Mouse (Mus musculus) MN1 (cell line): Measurements from ENCODE around the gene Dock6.
A peak's percentile ranks its signal among the peaks of the same experiment; 100 is the strongest.
"Not testable (repeated sequence)": the region's sequence is repeated elsewhere in the genome, so short reads cannot be mapped to it uniquely, and the experiment has no call there.

Experiments
- DNase-seq: peaks from one replicate; pipeline ENCODE4 v3.0.0-alpha.2; 2016; ENCODE audit warnings: low spot score

The Dock6 gene

GRCm38 (mm10) chr9:21808561-21808960 lies 43.9 kb downstream of the Dock6 start:
- no peak for DNase-seq

DNA sequence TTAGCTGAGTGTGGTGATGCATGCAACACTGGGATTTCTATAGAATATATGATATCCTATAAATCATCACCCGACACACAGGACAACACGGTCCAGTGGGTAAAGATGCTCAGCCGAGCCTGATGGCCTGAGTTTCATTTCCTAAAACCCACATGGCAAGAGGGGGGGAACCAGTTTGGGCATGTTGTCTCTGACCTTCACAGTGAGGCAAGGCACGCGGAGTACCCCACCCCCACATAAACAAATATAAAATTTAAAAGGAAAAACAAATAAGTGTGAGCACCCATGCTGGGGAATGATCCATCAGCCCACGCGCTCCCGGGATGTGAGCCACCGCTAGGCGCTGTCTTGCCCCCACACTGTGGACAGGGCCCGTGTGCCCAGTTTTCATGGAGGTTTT lies 45.5 kb downstream of the Dock6 start:
- DNase-seq: no peak

DNA sequence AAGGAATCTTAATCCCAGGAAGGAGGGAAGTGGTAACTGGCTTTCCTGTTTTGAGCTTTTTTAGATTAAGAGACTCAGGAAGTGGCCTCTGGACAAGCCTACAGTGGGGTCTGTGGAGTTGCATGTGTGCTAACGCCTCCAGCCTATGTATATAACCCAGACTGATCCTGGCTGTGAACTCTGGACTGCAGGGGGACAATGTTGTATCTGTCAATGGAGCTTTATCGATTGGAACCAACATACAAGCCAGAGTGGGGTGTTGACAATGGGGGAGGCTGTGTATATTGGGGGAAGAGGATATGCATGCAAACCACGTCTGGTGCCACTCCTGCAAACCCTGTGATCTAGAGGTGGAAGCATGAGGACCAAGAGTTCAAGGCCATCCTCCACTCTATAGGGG lies 46.1 kb downstream of the Dock6 start:
- DNase-seq: no peak

DNA sequence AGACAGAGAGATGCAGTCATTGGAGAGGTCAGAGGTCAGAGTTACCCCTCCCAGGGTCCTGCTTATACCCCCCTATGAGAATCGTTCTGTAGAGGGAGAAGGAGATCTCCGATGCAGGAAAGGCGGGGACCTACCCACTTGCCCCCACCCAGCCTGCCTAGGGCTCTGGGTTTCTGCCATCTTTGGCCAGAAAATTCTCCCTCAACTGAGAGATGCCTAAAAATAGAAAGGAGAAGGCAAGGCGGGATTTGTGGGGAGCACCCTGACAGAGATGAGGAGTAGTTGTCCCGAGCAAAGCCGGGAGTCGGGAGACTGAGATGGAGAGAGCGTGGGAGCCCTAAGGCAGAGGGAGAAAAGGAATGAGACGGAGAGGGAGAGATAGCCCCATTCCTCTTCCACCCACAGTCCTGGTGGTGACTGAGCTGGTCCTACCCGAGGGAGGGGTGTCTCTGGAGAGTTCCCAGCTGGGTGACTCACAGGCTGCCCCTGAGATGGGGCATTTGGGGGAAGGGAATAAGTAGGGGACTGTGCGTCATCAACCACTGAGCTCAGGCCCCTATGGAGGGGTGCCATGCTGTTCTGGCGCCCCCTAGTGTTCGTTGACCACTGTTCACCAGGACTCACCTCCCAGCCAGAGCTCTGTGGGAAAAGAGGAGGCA lies 48.3 kb downstream of the Dock6 start:
- DNase-seq: peak; percentile 86

GRCm38 (mm10) chr9:21801591-21801990 lies 50.8 kb downstream of the Dock6 start:
- no peak for DNase-seq

DNA sequence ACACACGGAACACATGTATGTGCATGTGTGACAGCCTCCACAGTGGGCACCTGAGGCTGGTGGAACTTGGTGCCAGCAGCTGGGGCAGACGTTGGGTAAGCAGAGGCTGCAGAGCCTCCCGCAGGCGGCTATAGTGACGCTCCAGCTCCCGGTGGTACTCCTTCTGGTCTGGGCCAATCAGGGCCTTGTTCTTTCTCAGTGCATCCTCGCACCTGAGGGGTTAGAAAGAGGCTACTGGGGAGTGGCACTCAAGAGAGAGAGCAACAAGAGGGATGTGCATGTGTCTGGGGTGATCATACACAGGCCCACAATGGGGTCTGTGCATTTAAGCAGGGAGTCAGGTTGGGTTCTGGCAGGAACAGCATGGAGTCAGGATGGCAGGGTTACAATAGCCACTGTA lies 51.3 kb downstream of the Dock6 start:
- DNase-seq: no peak

- DNase-seq: no peak
Measured at GRCm38 (mm10) chr9:21799010-21799350, 53.5 kb downstream of the Dock6 start.

DNA sequence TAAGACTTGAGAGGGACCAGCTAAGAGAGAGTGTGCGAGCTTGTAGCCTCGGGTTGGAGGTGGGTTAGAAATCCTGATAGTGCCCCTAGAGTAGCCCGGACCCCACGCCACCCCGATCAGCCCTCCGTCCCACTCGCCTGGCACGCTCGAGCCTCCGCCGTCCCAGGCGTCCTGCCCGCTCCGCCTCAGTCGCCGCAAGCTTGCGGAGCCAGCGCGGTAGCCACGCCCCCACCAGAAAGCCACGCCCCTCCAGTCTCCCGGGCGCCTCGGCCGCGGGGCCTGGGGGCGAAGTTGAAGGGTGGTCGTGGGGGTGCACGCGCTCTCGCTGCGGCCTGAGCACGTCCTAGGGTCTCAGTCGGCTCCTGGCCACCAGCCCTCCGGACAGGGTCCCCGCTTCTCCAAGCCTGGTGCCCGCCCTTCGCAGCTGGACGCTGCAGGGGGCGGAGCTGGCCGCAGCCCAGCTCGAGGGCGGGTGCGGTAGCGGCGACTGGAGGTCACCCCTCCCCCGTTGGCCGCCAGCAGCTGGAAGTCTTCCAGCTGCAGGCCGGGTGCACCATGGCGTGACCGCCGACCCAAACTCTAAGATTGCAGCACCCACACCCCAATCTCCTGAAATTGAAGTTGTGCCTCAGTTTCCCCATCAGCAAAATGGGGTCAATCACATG lies 54.0 kb downstream of the Dock6 start, which contains the start of gene Kank2:
Gene Kank2 (minus strand): TSS at position 400 of the 665 bp plus-strand sequence.
- DNase-seq: peak; percentile 72

DNA sequence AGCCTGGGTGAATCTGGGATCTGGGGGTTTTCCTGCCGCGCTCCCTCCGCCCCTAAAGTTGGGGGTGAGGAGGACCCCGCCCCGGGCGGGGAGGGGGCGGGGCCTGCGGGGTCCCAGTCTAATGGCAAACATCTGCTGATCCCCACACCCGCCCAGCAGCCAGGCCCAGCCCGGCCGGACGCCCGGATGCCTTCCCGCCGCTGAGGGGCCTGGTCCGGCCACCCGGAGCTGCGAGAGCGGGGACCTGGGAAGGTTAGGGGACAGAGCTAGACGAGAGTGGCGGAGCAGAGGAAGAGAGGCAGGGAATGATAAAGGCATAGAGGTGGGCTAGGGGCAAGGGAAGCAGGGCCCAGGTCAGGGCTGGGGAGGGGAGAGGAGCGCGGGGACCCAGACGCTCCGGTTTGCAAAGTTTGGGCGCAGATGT lies 54.5 kb downstream of the Dock6 start:
- peak; percentile 30 for DNase-seq

DNA sequence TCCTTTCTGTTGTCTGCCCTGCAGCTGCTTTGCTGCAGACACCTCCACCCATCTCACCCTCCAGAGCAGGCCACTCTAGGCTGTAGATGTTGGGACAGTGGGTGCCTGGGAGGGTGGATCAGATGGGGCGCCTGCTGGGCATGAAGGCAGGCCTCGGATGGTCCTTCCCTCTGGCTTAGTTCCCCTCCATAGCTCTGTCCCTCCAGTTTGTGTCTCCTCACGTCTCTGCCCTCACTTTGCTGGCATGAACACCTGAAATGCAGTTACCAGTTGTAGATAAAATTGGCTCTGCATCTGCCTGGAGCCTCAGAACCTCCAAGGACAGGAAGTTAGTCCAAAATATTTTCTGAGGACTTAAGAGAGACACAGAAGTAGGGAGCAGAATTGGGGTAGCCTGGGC lies 55.5 kb downstream of the Dock6 start:
- no peak for DNase-seq

- peak; percentile 13 for DNase-seq
Measured at GRCm38 (mm10) chr9:21796259-21796658, 56.2 kb downstream of the Dock6 start.

DNA sequence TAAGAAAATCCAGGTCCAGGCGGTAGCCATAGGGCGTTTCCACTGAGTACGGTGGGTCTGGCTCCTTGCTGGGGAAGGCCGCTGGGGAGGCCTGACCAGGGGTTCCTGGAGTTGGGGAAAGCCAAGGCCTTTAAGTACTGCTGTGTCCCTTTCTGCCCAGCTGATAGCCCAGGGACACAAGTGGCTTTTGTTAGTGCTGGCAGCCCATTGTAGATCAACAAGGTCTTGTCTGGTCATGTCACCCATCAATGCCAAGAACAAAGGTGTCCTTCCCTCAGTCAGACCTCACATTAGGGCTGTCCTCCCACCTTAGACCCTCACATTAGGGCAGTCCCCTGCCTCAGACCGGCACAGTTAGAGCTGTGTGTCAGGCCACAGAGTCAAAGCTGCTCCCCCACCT lies 56.9 kb downstream of the Dock6 start:
- no peak for DNase-seq

- no peak for DNase-seq
Measured at GRCm38 (mm10) chr9:21794925-21795324, 57.5 kb downstream of the Dock6 start.

- no peak for DNase-seq
Measured at GRCm38 (mm10) chr9:21794344-21794834, 58.0 kb downstream of the Dock6 start.

GRCm38 (mm10) chr9:21793507-21793906 lies 58.9 kb downstream of the Dock6 start:
- DNase-seq: not testable (repeated sequence)

GRCm38 (mm10) chr9:21792644-21793043 lies 59.8 kb downstream of the Dock6 start:
- peak; percentile 79 for DNase-seq

DNA sequence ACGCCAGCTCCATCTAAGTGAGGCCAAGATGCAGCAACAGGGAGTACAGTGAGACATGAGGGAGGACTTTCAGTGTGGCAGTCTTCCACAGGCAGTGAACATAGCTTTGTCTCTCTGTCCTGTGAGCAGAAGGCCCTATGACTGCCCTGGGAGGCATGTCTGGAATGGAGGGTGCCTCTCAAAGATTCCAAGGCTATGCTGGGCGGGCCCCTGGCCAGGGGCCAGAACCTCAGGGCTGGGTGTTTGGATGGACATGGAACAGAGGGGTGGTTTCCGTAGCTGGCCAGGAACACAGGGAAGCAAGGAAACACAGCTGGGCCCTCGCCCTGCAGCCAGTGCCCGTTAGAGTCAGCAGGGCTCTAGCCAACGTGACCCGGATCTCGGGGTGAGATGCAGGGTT lies 60.6 kb downstream of the Dock6 start:
- peak; percentile 74 for DNase-seq

DNA sequence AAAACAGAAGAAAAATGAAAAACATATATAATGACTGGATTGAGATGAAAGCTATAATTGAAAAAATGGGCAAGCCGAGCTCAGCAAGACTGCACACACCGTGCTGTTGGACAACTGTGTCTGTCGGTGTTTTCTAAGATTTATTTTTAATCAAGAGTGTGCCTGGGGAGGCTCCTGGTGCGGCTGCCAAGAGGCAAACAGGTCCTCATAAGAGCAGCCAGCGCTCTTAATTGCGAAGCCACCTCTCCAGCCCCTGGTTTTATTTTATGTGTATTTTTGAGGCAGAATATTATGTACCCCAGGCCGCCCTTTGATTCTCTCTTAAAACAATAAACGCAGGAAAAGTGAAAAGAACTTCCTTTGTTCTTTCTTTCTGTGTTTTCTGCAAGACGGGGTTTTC lies 64.2 kb downstream of the Dock6 start:
- DNase-seq: no peak

- DNase-seq: no peak
Measured at GRCm38 (mm10) chr9:21787654-21788053, 64.8 kb downstream of the Dock6 start.

GRCm38 (mm10) chr9:21786906-21787305 lies 65.5 kb downstream of the Dock6 start:
- DNase-seq: peak; percentile 43

DNA sequence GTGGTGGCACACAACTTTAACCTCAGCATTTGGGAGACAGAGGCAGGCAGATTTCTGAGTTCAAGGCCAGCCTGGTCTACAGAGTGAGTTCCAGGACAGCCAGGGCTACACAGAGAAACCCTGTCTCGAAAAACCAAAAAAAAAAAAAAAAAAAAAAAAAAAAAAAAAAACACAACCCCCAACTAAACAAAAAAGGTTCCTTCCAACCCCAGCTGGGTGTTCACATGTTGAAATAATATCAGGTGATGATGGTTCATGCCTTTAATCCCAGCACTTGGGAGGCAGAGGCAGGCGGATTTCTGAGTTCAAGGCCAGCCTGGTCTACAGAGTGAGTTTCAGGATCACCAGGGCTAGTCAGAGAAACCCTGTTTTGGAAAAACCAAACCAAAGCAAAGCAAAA lies 66.1 kb downstream of the Dock6 start:
- not testable (repeated sequence) for DNase-seq

- DNase-seq: no peak
Measured at GRCm38 (mm10) chr9:21784517-21785307, 67.7 kb downstream of the Dock6 start.
